Mouse (Mus musculus): Measurements from ENCODE around the gene Rbms3.

DNA sequence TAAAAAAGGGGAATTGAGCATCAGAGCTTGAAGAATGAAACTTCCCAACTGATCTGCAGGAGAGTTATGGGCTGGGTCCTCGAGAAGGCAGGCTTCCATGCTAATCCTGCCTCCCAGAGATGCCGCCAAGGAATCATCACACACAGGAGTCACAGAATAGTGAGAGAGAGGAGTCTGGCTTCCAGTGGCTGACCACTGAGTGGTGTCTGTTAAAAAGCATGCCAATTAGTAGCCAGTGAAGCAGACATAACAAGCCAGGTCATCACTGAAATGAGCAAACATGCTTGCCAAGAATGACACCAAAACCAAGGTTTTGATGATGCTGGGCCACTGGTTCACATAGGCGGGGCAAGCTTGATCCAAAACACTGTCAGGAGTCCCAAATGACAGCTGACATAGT is 441.3 kb downstream of the Rbms3 start:
- TF ChIP-seq POLR2A (IDR thresholded peaks at IDR 0.05; ENCODE audit: borderline replicate concordance, control insufficient read depth, low read depth, low read length) (no peak), CTCF (IDR thresholded peaks at IDR 0.05; ENCODE audit: control insufficient read depth, insufficient read depth, low read length) (no peak)

All from bone marrow, adult 2 months (tissue).